Mouse (Mus musculus) activated CD4-positive, CD25-positive, alpha-beta regulatory T cell, adult 4 months (primary cell): ENCODE measurements around the gene Nup37. TPM values are rescaled to one million over a fixed set of nuclear protein-coding genes. Genes with fewer than 3 reads are reported as not detected.

Experiments
- ATAC-seq: one replicate; pipeline ENCODE4 v1.8.0; 2017
- polyA plus RNA-seq, 2 experiments: library from polyadenylated mRNA; unstranded; fragments of 100-300 nt; shearing (Covaris generic); gene quantifications; one replicate each; pipeline ENCODE4 v1.2.1; 2017

The Nup37 gene
- polyA plus RNA-seq = 10 to 100 TPM; 37.7 to 48.6 TPM

GRCm38 (mm10) chr10:88146707-88147477 is at the start of gene Nup37, which contains the start of gene Parpbp:
Gene Nup37, plus strand, starts transcription at chr10:88146992.
Gene Parpbp, minus strand, starts transcription at chr10:88146941.
- ATAC-seq = peak; percentile 99

GRCm38 (mm10) chr10:88106169-88106568 is 40.6 kb upstream of the Nup37 start:
- ATAC-seq = no peak

GRCm38 (mm10) chr10:88113290-88113689 is 33.5 kb upstream of the Nup37 start:
- no peak for ATAC-seq

- ATAC-seq = no peak
Observed at GRCm38 (mm10) chr10:88119721-88120120, 27.1 kb upstream of the Nup37 start.

- no peak for ATAC-seq
Observed at GRCm38 (mm10) chr10:88135630-88136029, 11.2 kb upstream of the Nup37 start.

GRCm38 (mm10) chr10:88146187-88146586 is 605 bp upstream of the Nup37 start:
- ATAC-seq = no peak

- ATAC-seq = no peak
Observed at GRCm38 (mm10) chr10:88150381-88150780, 3.6 kb downstream of the Nup37 start.

GRCm38 (mm10) chr10:88151658-88152057 is 4.9 kb downstream of the Nup37 start:
- ATAC-seq = no peak

- ATAC-seq = peak; percentile 24
Observed at GRCm38 (mm10) chr10:88162096-88162495, 15.3 kb downstream of the Nup37 start.

- ATAC-seq = no peak
Observed at GRCm38 (mm10) chr10:88162676-88163075, 15.9 kb downstream of the Nup37 start.

GRCm38 (mm10) chr10:88166158-88166557 is 19.4 kb downstream of the Nup37 start:
- ATAC-seq = no peak

GRCm38 (mm10) chr10:88167438-88168077 is 20.8 kb downstream of the Nup37 start:
- ATAC-seq = no peak

GRCm38 (mm10) chr10:88200541-88200940 is 53.7 kb downstream of the Nup37 start:
- no peak for ATAC-seq

GRCm38 (mm10) chr10:88200951-88201638 is 54.3 kb downstream of the Nup37 start, which contains the start of gene Washc3:
Gene Washc3, plus strand, starts transcription at chr10:88201093.
- peak; percentile 89 for ATAC-seq

- no peak for ATAC-seq
Observed at GRCm38 (mm10) chr10:88201650-88202049, 54.9 kb downstream of the Nup37 start.

- peak; percentile 17 for ATAC-seq
Observed at GRCm38 (mm10) chr10:88202581-88202980, 55.8 kb downstream of the Nup37 start.

GRCm38 (mm10) chr10:88203236-88203635 is 56.4 kb downstream of the Nup37 start:
- no peak for ATAC-seq

GRCm38 (mm10) chr10:88212644-88213043 is 65.9 kb downstream of the Nup37 start:
- ATAC-seq = no peak

- no peak for ATAC-seq
Observed at GRCm38 (mm10) chr10:88214800-88215514, 68.2 kb downstream of the Nup37 start.

- ATAC-seq = no peak
Observed at GRCm38 (mm10) chr10:88218161-88218560, 71.4 kb downstream of the Nup37 start.

- ATAC-seq = no peak
Observed at GRCm38 (mm10) chr10:88221718-88222117, 74.9 kb downstream of the Nup37 start.

GRCm38 (mm10) chr10:88225421-88225820 is 78.6 kb downstream of the Nup37 start:
- ATAC-seq = no peak

- no peak for ATAC-seq
Observed at GRCm38 (mm10) chr10:88227962-88228361, 81.2 kb downstream of the Nup37 start.
